Mouse (Mus musculus) limb, embryonic 13.5 days (tissue): ENCODE results near the gene Smdt1. TPM values are rescaled to one million over a fixed set of nuclear protein-coding genes. Genes with fewer than 3 reads are reported as not detected.

ENCODE experiments used
- ATAC-seq: fragments of 200-750 bp; cut with Nextera tagmentation; 2 replicates; pipeline ENCODE4 v1.8.0; 2017; ENCODE audit warnings: low read depth, moderate number of reproducible peaks, moderate TSS enrichment; ENCODE audit not compliant: low FRiP score
- H3K27ac ChIP-seq: fragments of 300-500 bp; sonication (generic); 2 replicates; pipeline ENCODE4 v1.5.1; 2015; ENCODE audit warnings: inconsistent platforms, mild to moderate bottlenecking, moderate library complexity
- H3K27me3 ChIP-seq: fragments of 300-500 bp; sonication (generic); 2 replicates; pipeline ENCODE4 v1.6.1; 2015; ENCODE audit warnings: mild to moderate bottlenecking, inconsistent platforms
- H3K36me3 ChIP-seq: fragments of 300-500 bp; sonication (generic); 2 replicates; pipeline ENCODE4 v1.6.1; 2015; ENCODE audit warnings: inconsistent platforms, mild to moderate bottlenecking, moderate library complexity
- H3K4me1 ChIP-seq: fragments of 300-500 bp; sonication (generic); 2 replicates; pipeline ENCODE4 v1.6.1; 2015; ENCODE audit warnings: inconsistent platforms
- H3K4me2 ChIP-seq: fragments of 300-500 bp; sonication (generic); replicated peaks from 2 replicates; pipeline ENCODE4 v1.6.1; 2015; ENCODE audit warnings: inconsistent platforms, mild to moderate bottlenecking, moderate library complexity
- H3K4me3 ChIP-seq: fragments of 300-500 bp; sonication (generic); 2 replicates; pipeline ENCODE4 v1.5.1; 2015; ENCODE audit warnings: moderate library complexity, mild to moderate bottlenecking, inconsistent platforms
- H3K9ac ChIP-seq: fragments of 300-500 bp; sonication (generic); 2 replicates; pipeline ENCODE4 v1.6.1; 2015; ENCODE audit warnings: mild to moderate bottlenecking, inconsistent platforms
- H3K9me3 ChIP-seq: fragments of 300-500 bp; sonication (generic); 2 replicates; pipeline ENCODE4 v1.6.1; 2016; ENCODE audit warnings: inconsistent platforms
- WGBS: fragments of 180-500 bp; shearing (Covaris S2); methylation state at CpG from one replicate; pipeline ENCODE4 v1.1.7; 2015; 5-methylcytosine and 5-hydroxymethylcytosine counted together
- polyA plus RNA-seq: library from polyadenylated mRNA; unstranded; fragments of >200 nt; fragmentation: Nextera tagmentation; extraction: Ambion mirVana; gene quantifications from 2 replicates; pipeline ENCODE4 v1.2.1, GENCODE M21; 2015

Smdt1 gene
- polyA plus RNA-seq: 239 and 258 TPM in 2 replicates

DNA sequence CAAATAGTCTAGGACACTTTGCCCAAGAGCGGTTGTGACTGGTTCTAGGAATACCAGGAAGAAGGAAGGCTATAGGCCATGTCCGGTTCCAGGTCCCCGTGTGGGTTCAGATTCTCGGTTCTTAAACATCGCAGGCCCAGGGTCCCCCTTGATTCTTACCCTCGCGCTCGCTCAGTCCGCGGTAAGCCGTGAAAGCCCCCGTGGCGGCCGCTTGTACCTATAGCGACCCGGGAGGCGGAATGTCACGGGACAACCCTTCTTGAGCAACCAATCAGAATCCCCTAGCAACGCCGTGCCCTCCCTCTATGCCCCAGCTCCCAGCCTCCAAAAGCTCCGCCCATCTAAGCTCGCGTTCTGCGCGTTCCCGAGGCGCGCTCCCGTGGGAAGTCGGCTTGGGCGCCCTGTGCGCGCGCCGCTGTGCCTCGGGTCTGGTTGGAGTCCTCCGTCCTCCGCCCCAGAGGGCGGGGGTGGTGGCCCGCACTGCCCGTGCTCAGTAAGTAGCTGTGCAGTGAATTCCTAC lies at the start of gene Smdt1, which contains the start of the genes Naga and Pheta2:
TSS of gene Smdt1 (plus strand) at position 367 of the 520 bp plus-strand sequence.
TSS of gene Naga (minus strand) at position 333 of the 520 bp plus-strand sequence.
TSS of gene Pheta2 (plus strand) at position 350 of the 520 bp plus-strand sequence.
- Histone ChIP-seq H3K27me3 (peaks cover 5% of the 10 kb centered on the region), H3K4me1 (peaks cover 44% of the 10 kb centered on the region), H3K36me3 (peaks cover 22% of the 10 kb centered on the region), H3K27ac (peak within 1 kb of the TSS; percentile 67), H3K4me3 (peak within 1 kb of the TSS; percentile 53), H3K9me3 (no peaks in the 10 kb centered on the region), H3K4me2 (peak within 1 kb of the TSS; percentile 81), H3K9ac (peak within 1 kb of the TSS; percentile 70)
- under 1% methylated on average over 41 of the region's 41 CpGs for WGBS
- ATAC-seq: peak; percentile 90

DNA sequence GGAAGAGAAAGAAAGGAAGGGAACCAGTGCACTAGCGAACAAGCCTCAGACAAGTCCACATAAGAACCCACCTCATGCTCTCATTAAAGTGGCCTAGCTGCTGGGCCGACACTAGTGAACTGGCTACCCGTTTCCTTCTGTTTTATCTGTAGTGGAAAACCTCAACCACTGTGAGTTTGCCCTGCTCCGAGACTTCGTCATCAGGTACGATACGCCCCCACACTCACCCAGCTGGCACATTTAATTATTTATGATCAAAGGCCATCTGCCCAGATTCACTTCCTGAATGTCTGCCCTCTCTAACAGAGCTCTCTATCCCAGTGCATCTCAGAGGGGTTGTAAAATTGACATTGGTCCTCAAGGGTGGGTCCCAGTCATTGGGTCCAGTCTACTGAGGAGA lies 48.5 kb upstream of the Smdt1 start:
- Histone ChIP-seq H3K27me3 (no peaks in the 10 kb centered on the region), H3K4me2 (no peak overlapping the region), H3K27ac (no peak overlapping the region), H3K9me3 (no peaks in the 10 kb centered on the region), H3K9ac (no peak overlapping the region), H3K4me3 (no peak overlapping the region), H3K36me3 (peaks cover 54% of the 10 kb centered on the region), H3K4me1 (peaks cover 17% of the 10 kb centered on the region)
- no peak for ATAC-seq
- WGBS: 87% methylated on average over 7 of the region's 7 CpGs

DNA sequence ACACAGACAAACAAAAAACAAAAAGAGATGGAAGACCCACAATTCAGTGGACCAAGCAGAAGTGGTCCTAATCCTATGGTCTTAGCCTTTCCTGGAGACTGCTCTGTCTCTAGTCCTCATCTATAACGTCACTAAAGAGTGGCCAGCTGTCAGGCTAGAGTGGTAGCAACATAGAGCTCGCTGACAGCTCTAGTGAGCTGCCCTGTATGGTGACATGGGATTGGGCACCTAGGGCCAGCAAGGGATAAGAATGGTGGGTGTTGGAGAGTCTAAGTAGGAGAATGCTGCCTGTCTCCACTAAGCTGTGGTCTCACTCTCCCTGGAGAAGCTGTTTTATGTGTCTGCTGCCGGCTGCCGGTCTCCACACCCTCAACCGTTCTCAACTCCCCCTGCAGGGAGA lies 45.9 kb upstream of the Smdt1 start:
- Histone ChIP-seq H3K4me2 (peak overlapping the region; percentile 49), H3K9me3 (no peaks in the 10 kb centered on the region), H3K4me3 (no peak overlapping the region; the same call in 1 of the 2 replicates), H3K4me1 (peaks cover 17% of the 10 kb centered on the region), H3K36me3 (peaks cover 32% of the 10 kb centered on the region), H3K27me3 (no peaks in the 10 kb centered on the region), H3K9ac (no peak overlapping the region), H3K27ac (no peak overlapping the region)
- no peak for ATAC-seq
- WGBS: 22% methylated on average over 5 of the region's 5 CpGs

DNA sequence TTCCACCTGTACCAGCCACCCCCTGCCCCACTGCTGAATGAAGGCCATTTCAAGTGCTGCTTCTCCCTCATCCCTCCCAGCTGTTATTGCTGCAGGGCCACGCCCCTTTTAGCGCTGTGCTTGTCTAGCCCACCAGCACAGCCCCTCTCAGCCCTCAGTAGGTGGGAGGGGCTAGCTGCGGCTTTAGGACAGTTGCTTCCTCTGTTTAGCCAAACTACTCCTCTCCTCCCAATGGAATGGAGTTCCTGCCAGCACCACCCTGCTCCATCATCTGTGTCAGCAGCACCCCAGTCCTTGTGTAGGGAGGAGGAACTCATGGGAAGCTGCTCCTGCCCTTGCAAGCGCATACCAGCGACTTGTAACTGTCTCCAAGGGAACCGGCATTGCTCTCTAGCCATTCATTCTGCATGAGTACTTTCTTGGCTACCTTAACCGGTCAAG lies 45.5 kb upstream of the Smdt1 start:
- Histone ChIP-seq H3K9ac (no peak overlapping the region), H3K27ac (no peak overlapping the region), H3K4me1 (peaks cover 17% of the 10 kb centered on the region), H3K9me3 (no peaks in the 10 kb centered on the region), H3K4me3 (peak overlapping the region; percentile 8; the same call in 1 of the 2 replicates), H3K27me3 (no peaks in the 10 kb centered on the region), H3K4me2 (peak overlapping the region; percentile 49), H3K36me3 (peaks cover 27% of the 10 kb centered on the region)
- ATAC-seq: peak; percentile 64; the same call in 1 of the 2 replicates
- WGBS: 16% methylated on average over 7 of the region's 7 CpGs

DNA sequence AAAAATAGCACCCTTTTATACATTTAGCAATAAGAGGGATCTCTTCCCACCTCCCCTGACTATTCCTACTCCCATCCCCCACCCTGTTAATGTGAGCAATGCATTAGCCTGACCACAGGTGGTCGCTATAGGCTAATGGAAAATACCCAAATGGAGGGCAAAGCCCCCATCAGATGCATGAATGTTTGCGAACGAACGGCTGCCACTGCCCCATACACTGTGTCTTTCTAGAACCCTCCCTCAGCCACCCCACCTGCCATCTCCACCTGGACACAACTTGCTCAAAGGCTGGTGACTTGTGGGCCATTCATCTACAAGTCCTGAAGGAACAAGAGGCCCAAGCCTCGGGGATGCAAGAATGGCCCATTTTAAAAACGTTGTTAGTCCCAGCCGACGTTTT lies 44.7 kb upstream of the Smdt1 start:
- peaks cover 5% of the 10 kb centered on the region; the same call in 1 of the 2 replicates for H3K27me3 ChIP-seq
- peaks cover 20% of the 10 kb centered on the region for H3K36me3 ChIP-seq
- 47% methylated on average over 8 of the region's 8 CpGs for WGBS
- no peak overlapping the region for H3K27ac ChIP-seq
- ATAC-seq: no peak; the same call in 1 of the 2 replicates
- H3K4me1 ChIP-seq: peaks cover 17% of the 10 kb centered on the region
- no peak overlapping the region for H3K4me3 ChIP-seq
- H3K9me3 ChIP-seq: 0 out of 2 replicates have a peak, but pooled peaks cover 7% of the 10 kb centered on the region
- no peak overlapping the region for H3K9ac ChIP-seq
- H3K4me2 ChIP-seq: no peak overlapping the region

DNA sequence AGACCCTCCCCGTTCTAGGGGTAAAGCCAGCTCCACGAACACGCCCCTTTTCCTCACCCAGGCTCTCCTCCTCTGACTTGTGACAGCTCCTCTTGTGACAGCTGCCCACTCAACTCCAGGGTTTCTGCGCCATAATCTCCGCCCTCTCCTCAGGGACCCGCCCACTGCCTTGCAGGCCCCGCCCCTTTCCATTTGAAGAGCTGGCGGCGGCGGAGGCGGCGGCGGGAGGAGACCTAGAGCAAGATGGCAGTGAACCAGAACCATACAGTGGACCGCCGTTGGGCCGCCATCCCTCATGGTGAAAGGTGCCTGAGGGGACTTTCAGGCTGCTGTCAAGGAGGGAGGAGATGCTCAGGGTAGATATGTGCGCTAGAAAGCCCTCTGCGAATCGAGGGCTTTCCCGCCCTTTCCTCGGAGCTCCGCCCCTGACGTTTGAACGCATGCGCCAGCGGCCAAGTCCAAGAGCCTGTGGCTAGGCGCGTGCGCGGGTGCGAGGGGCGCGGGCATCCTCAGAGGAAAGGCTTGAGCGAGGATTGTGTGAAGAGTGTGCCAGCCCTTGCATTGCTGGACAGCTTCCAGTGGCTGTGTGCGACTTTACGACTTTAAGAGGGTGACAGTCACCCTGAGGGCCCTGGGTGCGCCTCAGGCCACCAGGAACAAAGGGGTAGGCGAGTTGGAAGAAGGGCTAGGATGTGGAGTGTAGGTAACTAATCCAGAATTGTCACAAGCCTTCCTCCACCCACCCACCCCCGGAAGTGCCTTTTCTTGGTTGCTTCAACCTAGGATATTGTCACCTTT lies 39.8 kb upstream of the Smdt1 start, which contains the start of gene Wbp2nl:
TSS of gene Wbp2nl (plus strand) at position 191 of the 798 bp plus-strand sequence.
- H3K36me3 ChIP-seq: no peaks in the 10 kb centered on the region
- no peak within 1 kb of the TSS for H3K27ac ChIP-seq
- H3K27me3 ChIP-seq: peaks cover 6% of the 10 kb centered on the region; the same call in 1 of the 2 replicates
- H3K4me1 ChIP-seq: 0 out of 2 replicates have a peak, but pooled peaks cover 5% of the 10 kb centered on the region
- 0 out of 2 replicates have a peak, but pooled peaks cover 7% of the 10 kb centered on the region for H3K9me3 ChIP-seq
- ATAC-seq: no peak
- H3K9ac ChIP-seq: no peak within 1 kb of the TSS
- no peak within 1 kb of the TSS for H3K4me3 ChIP-seq
- peak within 1 kb of the TSS; percentile 38 for H3K4me2 ChIP-seq
- WGBS: 55% methylated on average over 39 of the region's 39 CpGs

DNA sequence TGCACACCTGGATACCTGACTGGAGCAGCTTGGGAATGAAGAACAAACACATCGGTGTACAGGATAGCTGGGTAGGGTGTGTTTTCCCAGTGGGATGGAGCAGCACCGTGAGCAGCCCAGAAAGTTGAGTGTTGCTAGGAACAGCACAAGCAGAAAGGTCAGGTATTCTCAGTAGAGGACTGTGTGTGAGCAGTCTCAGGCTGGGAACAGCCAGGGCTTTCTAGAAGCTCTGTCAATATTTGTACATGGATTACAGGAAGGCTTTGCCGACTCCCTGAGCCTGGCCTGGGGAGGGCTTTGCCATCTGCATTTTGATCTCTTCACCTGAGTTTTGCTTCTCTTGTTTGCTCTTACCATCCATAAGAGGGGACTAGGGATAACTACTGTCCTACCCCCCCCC lies 31.7 kb upstream of the Smdt1 start:
- Histone ChIP-seq H3K4me1 (no peaks in the 10 kb centered on the region), H3K36me3 (no peaks in the 10 kb centered on the region), H3K4me2 (no peak overlapping the region), H3K27me3 (no peaks in the 10 kb centered on the region), H3K4me3 (no peak overlapping the region), H3K9ac (no peak overlapping the region), H3K9me3 (no peaks in the 10 kb centered on the region), H3K27ac (no peak overlapping the region)
- ATAC-seq: no peak
- 89% methylated on average over 3 of the region's 3 CpGs for WGBS

DNA sequence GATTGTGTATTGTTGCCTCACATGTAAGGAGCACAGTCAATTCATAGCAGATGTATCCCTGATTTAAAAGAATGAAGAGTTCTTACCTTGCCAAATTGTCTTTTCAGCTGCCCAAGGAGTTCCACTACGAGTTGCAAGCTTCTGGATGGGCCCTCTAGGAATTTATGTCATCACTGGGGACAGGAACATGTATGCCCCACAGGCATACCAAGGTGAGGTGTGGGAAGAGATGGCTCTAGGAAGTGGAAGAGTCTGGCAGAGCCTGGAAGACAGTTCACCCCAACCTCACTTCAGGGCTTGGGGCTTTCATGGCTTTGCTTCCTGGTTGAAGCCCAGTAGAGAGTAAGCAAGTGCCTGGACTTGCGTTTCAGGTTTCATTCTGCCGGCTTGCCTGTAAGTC lies 30.3 kb upstream of the Smdt1 start:
- 61% methylated on average over 3 of the region's 3 CpGs for WGBS
- H3K4me2 ChIP-seq: no peak overlapping the region
- H3K27me3 ChIP-seq: no peaks in the 10 kb centered on the region
- H3K9ac ChIP-seq: no peak overlapping the region
- no peaks in the 10 kb centered on the region for H3K36me3 ChIP-seq
- no peak for ATAC-seq
- no peaks in the 10 kb centered on the region for H3K9me3 ChIP-seq
- no peak overlapping the region for H3K27ac ChIP-seq
- no peaks in the 10 kb centered on the region for H3K4me1 ChIP-seq
- no peak overlapping the region for H3K4me3 ChIP-seq

DNA sequence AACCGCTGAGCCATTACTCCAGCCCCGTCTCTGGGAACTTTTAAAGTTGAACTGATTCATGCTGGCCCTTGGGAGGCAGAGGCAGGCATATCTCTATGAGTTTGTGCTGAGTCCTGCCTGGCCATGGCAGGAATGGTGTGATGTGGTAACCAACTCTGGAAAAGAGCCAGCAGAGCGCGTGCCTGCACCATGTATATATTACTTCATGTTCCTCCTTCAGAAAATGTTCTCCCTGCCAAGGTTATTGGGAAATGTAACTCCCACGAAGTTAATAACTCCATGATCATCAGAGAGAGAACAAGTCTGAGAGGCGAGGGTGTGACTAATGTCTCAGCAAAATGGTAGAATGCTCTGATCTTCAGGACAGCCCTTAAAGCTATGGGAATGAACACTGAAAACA lies 20.9 kb upstream of the Smdt1 start:
- Histone ChIP-seq H3K27ac (no peak overlapping the region), H3K27me3 (no peaks in the 10 kb centered on the region), H3K36me3 (no peaks in the 10 kb centered on the region), H3K4me3 (no peak overlapping the region), H3K9me3 (no peaks in the 10 kb centered on the region), H3K4me1 (no peaks in the 10 kb centered on the region), H3K9ac (no peak overlapping the region), H3K4me2 (no peak overlapping the region)
- WGBS: 86% methylated on average over 6 of the region's 6 CpGs
- ATAC-seq: no peak

DNA sequence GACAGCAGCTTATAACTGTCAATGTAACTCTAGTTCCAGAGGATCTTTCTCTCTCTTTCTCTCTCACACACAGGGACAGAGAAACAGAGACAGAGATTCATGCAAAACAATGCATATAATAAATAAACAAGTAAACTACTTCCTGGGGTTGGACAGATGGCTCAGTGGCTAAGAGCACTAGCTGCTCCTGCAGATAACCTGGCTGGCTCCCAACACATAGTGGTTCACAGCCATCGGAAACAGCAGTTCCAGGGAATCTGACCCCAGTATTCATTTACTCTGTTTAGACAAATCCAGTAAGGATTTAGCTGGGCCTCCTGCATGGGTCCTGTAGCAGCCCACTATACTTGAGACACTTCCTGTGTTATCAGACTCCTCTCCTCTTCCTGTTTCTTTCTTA lies 19.1 kb upstream of the Smdt1 start:
- H3K27me3 ChIP-seq: no peaks in the 10 kb centered on the region
- 66% methylated on average over 1 of the region's 1 CpGs for WGBS

DNA sequence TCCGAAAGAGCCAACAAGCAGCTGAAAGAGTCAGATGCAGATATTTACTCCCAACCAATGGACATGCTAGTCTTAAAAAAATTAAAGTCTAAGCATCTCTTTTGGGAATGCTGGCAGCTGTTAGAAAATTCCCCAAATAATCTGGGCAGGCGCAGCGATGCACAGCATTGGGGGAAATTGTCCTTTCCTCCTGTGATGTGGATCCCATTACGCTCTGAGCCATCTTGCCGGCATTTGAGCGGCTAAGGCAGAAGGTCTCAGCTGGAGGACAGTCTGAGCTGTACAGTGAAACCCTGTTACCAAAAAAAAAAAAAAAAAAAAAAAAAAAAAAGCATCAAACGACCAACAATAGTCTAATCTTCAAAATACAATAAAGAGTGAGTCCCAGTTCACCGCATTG lies 16.6 kb upstream of the Smdt1 start:
- Histone ChIP-seq H3K36me3 (no peaks in the 10 kb centered on the region), H3K4me2 (no peak overlapping the region), H3K27ac (no peak overlapping the region), H3K4me3 (no peak overlapping the region), H3K27me3 (no peaks in the 10 kb centered on the region), H3K9me3 (no peaks in the 10 kb centered on the region), H3K4me1 (peaks cover 11% of the 10 kb centered on the region; the same call in 1 of the 2 replicates), H3K9ac (no peak overlapping the region)
- no peak for ATAC-seq
- 78% methylated on average over 8 of the region's 8 CpGs for WGBS

More for the DNA sequence above, 19.1 kb upstream of the Smdt1 start:
- no peak overlapping the region for H3K4me2 ChIP-seq
- no peaks in the 10 kb centered on the region for H3K9me3 ChIP-seq
- no peaks in the 10 kb centered on the region for H3K36me3 ChIP-seq
- ATAC-seq: no peak
- H3K27ac ChIP-seq: no peak overlapping the region
- H3K4me3 ChIP-seq: no peak overlapping the region
- peaks cover 5% of the 10 kb centered on the region; the same call in 1 of the 2 replicates for H3K4me1 ChIP-seq
- H3K9ac ChIP-seq: no peak overlapping the region

DNA sequence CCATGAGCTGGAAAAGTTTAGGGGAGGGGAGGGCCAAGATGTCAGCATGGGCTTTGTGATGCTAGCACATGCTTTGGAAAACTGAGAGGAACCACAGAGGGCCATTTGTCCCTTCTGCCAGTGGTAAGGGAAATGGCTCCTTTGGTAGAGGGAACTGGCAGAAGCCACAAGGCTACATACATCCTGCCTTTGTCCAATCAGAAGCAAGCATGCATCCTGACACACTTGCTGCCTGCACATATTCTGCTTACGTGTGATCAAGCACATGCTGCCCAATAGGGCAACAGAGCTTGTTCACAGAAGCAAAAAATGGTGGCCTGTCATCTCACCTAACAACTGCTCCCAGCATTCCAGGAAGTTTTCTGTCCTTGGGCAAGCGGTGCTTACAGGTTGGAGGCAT lies 13.4 kb upstream of the Smdt1 start:
- H3K27me3 ChIP-seq: no peaks in the 10 kb centered on the region
- peaks cover 18% of the 10 kb centered on the region for H3K36me3 ChIP-seq
- no peak overlapping the region for H3K27ac ChIP-seq
- no peak overlapping the region for H3K9ac ChIP-seq
- H3K4me1 ChIP-seq: peaks cover 11% of the 10 kb centered on the region; the same call in 1 of the 2 replicates
- H3K4me3 ChIP-seq: no peak overlapping the region
- no peaks in the 10 kb centered on the region for H3K9me3 ChIP-seq
- no peak for ATAC-seq
- no peak overlapping the region for H3K4me2 ChIP-seq
- WGBS: 63% methylated on average over 2 of the region's 2 CpGs
